Mouse (Mus musculus): ENCODE measurements around the gene Aim2.

Aim2 gene

DNA sequence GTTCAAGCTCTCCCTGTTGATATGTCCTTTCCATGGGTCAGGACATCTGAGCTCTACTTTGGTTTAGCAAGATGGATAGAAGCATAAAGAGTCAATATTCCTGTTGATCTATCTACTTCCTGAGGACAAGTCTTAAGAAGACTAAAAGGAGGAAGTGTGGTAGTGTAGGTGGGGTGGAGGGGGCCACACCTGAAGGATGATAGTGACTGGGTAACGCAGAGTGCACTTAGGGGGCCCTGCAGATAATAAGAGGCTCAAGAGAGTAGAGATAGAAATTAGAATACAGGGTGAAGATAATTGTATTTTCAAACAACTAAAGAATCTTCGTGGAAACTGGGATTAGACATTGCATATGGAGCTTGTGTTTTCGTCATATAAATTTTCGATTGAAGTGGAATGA lies 5.6 kb upstream of the Aim2 start:
- no peak for DNase-seq (ENCODE audit: low read depth, low spot score)

DNA sequence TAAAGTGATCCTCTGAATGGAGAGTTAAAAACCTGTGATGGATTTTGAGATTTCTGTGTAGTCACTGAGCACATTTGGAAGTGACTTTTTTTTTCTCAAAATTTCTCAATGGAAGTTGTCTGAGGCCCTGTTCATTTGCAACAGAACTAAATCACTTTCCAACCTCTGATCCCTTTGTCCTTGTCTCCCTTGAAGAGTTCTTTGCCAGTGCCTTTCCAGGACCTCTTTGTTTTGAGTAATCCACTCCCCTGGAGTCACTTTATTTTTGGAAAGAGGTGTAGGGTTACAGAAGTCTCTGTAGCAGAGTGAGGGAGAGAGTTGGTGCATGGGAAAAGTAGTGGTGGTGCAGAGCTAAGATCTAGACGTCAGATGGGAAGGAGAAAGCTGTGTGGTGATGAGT lies 2.2 kb upstream of the Aim2 start:
- no peak for DNase-seq (ENCODE audit: low read depth, low spot score)

DNA sequence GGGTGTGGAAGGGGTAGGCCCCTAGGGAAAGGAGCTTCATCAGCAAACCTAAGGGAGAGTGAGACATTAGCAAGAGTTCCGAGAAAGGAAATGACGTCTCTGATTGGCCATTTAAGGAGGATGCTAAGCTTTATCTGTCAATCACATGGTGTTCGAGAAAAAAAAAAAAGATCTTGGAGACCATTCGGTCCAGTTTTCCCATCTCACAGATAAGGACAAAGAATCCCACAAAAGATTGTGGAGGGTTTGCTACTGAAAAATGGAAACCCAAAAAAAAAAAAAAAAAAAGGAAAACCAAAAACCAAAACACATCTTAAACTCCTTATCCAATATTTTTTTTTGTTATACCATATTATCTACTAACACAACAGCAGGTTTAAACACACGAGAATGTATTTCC lies 1.5 kb upstream of the Aim2 start:
- no peak for DNase-seq (ENCODE audit: low read depth, low spot score)

DNA sequence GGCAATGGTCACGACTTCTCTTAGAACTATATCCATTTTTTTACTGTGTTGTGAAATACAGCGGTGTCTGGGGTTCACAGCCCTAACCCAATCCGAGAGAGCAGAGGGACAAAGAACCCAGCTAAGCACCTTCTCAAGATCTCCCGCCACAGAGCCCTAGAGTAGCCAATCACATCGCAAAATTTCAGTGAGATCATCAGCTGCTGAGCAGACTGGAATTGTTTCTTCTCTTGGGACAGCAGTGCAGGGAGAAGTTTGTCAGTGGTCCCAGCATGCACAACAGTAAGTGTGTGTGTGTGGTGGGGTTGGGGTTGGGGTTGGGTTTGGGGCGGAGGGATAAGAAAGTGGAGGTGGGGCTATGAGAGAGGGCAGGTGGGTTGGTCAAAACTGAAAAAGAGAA lies 733 bp upstream of the Aim2 start:
- no peak for DNase-seq (ENCODE audit: low read depth, low spot score)

DNA sequence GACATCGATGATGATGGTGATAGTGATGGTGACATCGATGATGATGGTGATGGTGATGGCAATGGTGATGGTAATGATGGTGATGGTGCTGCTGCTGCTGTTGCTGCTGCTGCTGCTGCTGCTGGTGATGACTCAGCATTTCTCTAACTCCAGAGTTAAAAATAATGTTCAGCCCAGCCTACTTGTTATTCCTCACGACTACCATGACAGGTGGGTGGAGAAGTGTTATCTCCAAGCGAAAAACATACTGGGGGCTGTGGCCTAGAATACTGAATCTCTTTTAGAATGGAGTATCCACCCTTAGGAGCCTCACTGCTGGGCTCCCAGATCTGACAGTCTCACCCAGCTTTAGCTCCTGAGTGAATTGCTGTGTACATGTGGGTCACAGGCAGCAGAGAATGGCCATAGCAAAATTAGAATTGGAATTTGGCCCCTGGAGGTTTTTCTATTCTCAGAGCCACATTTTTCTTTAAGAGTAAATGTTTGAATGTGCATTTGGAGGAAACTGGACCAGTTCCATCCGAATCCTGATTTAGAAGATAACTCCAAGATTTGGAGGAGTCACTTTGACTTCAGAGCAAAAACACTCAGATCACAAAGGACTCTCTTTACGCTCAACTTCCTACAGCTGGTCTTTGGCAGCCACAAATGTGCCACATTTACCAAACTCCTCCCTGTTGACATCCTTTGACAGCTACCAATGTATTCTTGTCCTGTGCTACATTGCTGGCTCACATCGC lies 4.6 kb downstream of the Aim2 start:
- DNase-seq (ENCODE audit: low read depth, low spot score) = no peak

DNA sequence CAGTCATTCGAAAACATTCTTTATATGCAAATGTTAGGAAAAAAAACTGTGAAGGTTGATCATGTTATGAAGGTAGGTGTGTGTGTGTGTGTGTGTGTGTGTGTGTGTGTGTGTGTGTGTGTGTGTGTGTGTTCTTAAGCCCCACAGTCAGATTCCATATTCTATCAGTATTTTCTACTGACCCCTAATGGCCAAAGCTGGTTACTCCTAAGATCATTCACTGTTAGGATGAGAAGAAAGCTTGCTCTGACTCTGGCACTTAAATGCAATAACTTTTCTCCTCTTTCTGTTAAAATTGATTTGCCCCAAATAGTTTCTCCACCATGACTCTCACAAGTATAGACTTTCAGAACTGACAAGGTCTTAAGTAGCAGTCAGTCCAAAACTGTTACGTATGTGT lies 6.0 kb downstream of the Aim2 start:
- DNase-seq (ENCODE audit: low read depth, low spot score) = no peak

DNA sequence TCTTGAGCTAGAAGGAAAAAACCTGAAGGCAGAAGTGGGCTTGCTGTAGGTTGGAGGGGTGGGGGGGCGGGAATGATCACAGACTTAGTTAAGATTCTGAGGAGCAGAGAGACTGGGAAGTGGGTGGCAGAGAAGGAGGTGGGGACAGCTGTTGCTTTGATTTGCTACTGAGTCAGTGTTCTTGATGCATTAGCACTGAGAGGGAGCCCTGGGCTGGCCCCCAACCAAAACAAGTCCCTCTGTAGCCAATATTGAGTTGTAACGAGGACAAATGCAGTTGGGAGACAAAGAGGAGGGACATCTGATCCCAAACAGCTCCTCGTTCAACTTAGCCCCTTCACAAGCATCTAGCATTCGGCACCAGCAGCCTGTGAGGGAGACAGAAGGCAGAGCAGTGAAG lies 7.1 kb downstream of the Aim2 start:
- DNase-seq (ENCODE audit: low read depth, low spot score) = no peak

DNA sequence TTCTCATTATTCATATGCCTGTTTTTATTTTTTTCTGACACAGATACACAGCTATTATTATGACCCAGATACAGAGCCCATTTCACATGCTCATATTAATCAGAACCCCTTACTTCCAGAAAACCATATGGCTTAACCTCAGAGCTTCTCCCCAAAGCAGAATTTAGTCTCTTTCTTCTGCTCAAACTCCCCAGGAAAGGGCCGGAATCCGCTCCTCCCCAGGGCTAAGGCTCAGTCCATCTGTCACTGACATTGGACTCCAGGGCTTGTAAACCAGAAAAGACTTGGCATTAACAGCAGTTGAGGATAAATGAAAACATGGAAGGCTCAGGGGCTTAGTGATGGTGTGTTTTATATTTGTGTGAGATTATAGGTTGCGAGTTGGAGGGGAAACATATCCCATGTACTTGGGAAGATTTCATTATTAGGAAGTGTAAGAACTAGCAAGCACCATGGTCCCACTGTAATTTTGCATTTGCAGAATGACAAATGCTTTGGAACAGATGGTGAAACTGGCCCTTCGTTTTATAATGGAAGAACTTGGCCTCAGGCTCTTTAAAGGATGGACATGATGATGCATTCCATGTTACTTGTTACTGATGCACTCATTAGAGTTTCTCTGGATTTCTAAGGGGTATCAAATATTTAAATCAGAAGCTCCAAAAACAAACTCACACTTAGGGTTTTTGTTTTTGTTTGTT lies 9.1 kb downstream of the Aim2 start:
- no peak for DNase-seq (ENCODE audit: low read depth, low spot score)

DNA sequence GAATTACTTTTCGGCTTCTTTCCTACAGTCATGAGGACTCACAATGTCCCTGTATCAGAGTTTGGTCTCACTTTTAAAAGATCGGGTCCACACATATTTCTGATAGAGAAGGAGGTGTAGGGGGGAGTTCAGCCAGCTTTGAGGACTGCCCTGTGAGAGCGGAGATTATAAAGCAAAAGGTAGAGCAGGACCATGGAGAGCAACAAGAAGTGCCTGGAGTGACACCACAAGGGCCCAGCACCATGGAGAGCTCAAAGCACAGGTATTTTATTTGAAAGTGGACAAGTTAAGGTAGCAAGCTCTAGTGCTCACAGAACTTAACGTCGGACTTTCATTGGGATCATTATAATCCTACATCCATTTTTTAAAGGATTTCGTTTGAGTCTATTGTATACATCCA lies 11.0 kb downstream of the Aim2 start:
- DNase-seq (ENCODE audit: low read depth, low spot score) = no peak

DNA sequence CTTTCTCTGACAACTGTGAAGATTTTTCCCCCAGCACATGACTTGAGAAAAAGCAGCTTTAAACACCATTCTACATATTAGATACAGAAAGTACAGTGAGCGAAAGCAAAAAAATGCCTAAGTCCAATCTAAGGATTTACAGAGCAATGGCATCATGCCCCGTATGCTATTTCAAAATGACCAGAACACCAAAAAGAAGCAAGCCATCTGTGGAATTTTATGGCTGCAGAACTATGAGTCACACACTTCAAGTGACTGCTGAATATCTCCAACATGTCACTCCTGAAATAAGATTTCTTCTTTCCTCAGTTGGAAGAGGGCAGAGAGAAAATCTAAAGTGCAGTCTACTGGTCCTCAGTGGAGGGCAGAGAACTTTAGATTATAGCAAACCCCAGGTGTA lies 12.8 kb downstream of the Aim2 start:
- no peak for DNase-seq (ENCODE audit: low read depth, low spot score)

DNA sequence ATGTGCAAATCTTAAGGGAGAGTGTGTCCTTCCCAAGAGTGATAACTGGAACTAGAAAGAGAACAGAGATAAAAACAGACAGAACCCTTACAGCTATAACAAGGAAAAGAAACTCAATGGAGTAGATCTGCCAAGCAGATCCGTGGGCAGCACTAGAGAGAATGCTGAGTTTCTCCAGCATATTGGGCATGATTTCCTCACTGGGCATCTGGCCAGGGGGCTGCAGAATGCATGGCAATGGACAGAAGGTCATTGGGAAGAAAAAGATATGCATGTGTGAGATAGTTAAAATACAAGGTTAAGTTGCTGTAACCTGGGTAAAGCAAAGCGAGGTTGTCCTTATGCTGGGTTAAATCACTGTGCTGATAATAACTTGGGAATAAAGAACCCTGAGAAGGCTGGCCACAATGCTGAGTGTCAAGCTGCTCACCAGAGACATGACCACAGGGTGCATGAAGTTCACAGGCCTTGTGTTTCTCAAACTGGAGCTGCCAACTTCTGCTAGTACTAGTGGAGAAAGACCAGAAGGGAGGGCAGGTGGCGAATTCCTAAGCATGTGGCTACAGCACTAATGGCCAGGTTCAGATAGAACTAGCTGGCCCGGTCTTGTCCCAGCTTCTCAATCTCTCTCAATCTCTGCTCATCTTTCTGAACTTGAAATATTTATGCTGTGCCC lies 13.6 kb downstream of the Aim2 start:
- no peak for DNase-seq (ENCODE audit: low read depth, low spot score)

DNA sequence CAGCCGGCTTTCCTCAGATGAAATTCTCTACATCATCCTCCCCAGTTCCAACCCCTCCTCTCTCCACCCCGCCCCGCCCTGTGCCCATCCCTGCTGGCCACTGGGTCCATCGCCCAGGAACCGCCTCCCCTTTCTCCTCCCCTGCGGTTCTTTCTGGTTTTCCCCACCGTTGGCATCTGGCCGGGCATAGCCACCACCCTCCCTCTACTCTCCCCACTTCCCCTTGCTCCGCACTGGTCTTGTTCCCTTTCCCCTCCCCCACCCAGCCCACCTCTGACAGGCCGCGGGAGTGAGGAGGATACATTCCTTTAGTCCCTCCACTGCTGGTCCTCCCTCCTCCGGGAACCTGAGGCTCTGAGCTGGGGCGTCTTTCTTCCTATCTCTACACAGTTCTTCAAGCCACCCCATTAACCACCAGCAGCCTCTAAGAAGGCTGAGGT lies 15.3 kb downstream of the Aim2 start:
- no peak for DNase-seq (ENCODE audit: low read depth, low spot score)

DNA sequence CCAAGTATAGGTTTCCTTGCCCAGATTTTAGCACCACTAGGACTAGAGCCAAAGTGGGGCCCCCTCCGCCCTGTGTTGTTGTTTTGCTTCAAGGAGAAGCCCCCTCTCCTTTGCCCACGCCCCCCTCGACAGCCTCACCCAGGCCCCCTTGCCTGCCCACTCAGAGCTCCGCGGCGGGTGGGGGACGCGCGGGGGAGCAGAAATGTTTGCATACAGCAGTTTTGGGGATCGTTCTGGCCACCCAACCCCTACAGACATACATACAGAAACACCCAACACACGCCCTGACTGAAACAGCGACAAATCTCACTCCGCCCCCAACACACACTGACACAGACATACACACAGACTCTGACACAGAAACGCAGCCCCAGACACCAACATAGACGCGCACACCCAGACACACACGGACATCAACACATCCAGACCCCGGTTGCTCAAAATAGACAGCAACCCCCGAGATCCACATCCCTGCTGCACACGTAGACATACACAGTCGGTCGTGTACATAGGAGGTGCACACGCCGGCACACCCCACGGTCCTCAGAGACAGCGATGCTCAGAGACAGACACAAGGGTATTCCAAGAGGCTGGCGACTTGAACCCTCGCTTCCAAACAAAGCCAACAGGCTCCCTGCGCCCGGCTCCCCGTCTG lies 16.1 kb downstream of the Aim2 start:
- no peak for DNase-seq (ENCODE audit: low read depth, low spot score)

DNA sequence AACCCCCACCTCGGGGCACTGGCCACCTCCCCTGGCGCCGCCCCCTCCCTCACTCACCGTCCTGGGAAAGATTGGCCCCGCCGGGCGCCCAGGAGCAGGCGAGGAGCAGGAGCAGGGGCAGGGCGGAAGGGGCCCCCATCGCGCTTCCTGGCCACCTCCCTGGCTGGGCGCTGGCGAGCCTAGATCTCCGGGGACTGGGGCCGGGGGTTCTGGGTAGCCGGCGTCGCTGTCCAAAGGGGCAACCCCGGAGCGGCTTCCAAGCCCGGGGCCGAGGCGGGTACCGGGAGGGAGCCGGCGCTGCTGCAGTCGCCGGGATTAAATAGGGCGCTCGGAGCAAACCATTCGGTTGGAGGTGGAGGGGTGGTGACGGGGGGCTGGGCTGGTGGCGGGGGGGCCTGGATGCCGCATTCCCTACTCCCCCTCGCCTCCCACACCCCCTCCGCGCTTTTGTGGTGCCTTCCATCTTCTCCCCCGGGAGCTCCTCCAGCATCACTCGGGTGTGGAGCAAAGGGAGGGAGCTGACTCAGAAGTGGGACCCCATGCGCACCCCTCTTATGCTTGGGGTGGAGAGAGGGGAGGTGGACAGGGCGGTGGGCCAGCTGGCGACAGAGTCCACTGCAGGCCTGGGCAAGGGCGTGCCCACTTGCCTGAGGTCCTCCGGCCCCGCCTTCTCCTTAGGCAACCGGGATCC lies 16.8 kb downstream of the Aim2 start, which contains the start of gene Cadm3:
Gene Cadm3 (minus strand): TSS at position 340 of the 691 bp plus-strand sequence.
- DNase-seq (ENCODE audit: low read depth, low spot score) = no peak

DNA sequence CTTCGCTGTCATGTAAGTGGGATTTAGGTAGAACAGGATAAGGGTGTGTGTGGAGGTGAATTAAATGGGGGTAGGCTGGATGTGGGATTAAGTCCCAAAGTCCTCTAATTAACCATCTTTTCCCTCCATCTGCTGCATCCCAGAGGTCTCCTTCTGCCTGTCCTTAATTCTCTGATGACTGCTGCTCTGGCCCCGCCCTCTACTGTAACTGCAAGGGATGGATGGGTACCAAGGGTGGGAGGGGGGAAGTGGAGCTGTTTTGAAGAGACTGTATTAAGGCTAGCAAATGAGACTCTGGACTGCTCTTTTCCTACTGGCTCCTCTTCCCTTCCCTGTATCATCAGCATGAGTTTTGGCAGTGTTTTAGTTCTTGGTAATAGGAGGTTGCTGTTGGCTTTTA lies 18.9 kb downstream of the Aim2 start:
- no peak for DNase-seq (ENCODE audit: low read depth, low spot score)

DNA sequence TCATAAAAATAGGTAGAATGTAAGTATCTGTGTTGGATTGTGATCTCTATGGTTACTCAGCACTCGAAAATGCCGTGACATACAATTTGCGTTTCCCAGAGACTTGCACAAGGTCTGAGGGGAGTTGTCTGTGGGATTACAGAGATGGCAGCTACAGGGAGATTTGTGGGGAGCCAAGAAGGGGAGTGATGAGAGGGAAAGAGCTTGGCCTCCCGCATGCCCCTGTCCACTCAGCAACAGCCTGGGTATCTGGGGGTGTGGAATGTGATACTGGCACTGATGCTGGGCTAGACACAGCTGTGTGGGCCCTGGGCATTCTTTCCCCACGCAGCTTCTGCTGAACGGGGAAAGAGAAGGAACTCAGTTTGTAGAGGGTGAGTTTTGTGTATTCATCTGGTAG lies 19.8 kb downstream of the Aim2 start:
- DNase-seq (ENCODE audit: low read depth, low spot score) = no peak

DNA sequence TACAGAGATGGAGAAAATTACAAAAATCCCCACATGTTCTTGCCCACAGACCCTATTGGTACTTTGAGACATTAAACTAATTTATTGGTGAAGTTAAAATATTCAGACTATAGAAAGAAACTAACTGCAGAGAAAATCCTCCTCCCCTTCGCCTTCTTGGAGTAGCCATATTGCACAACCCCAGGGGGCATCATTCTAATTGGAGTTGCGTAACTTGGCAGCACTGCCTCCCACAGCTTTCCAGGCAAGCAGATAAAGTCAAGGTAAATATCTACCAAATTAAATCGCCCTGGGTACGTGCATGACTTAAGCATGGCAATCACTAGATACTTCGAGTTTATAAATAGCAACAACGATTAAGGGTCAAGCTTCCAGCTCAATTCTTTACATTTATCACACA lies 20.9 kb downstream of the Aim2 start:
- no peak for DNase-seq (ENCODE audit: low read depth, low spot score)

DNA sequence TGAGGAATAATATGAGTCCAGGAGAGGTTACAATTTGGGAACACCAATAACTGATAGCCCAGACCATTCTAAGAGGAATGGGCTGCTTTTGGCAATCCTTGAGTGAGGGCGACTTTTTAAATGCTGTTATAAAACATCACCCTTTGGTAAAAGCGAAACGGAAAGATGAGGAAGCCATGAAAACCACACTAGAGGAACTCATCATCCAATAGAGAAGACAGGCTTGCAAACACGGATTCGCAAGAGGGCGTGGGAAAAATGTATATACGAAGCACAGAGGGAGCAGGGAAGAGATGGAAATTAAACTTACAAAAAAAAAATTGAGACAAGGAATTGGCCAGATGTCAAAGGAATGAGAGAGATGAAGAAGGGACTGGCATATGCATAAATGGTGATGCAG lies 23.3 kb downstream of the Aim2 start:
- no peak for DNase-seq (ENCODE audit: low read depth, low spot score)

DNA sequence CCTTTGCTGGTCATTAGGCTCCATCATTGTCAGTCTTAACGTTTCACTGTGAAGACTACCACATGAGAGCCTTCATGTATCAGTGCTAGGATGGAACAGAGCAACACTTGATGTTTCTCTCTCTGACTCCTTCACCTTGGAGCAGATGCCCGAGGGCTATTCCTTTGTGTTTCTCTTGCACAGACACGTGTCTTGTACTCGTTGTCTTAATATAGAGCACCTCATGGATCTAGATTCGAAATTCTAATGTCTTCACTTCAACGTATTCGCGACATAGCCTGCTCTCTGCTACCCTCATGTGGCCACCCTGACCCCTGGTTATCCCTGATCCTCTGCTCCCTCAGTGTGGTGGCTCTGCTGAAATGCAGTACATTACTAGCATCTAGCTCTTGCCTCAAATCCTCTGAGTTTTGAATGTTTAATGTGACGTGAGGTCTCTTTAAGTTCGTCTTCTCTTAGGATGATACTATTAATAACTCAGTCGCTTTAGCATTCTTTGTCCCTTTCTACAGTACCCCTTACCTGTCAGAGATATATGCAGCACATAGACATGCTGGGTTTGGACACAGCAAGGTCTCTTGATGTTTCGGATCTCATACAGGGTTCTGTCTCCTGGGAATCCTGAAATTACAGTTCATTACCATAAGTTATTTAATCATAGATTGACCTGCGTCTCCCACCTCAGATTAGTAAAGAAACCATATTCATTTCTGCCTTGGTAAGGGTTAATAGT lies 26.9 kb downstream of the Aim2 start:
- DNase-seq (ENCODE audit: low read depth, low spot score) = no peak

DNA sequence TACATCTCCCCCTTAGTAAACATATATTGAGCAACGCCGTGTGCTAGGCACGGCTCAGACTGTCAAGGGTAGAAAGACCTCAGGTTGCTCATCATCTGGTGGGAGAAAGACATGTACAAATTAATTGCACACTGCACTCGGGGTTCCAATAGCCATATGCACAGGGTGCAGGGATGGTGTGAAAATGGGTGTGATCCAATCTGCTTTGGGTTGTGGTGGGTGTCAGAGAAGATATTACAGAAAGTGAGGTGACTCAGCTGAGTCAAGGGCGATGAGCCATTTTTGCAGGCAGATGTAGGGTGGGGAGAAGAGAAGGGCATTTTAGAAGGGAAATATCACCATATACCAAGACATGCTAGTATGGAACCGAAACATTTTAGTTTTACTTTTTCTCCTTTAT lies 30.8 kb downstream of the Aim2 start:
- no peak for DNase-seq (ENCODE audit: low read depth, low spot score)

DNA sequence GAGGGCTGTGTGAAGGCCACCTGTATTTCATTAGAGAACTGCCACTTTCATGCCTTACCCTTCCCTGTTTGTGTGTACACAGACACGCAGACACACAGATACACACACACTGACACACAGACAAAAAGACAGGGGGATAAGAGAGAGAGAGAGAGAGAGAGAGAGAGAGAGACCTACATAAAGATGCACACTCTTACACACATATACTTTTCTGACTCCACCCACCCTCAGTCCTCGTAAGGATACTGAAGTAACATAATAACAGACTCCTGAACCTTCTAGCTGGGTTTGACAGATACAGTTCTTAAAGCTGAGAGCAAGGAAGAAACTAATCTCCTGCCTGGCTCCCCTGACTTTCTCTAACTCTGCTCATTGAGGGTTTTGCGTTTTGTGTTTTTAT lies 38.8 kb downstream of the Aim2 start:
- DNase-seq (ENCODE audit: low read depth, low spot score) = no peak
